Mouse (Mus musculus): ENCODE results near the gene Col16a1. TPM values are rescaled to one million over a fixed set of nuclear protein-coding genes. Genes with fewer than 3 reads are reported as not detected.

Col16a1 gene
- total RNA-seq, 2 experiments from 2014 or later, result 0.52 TPM; not detected in 1

- ATAC-seq (replicated peaks; ENCODE audit: poor library complexity, severe bottlenecking), result no peak
Observed at GRCm38 (mm10) chr4:130041076-130041475, 6.6 kb upstream of the Col16a1 start.

- ATAC-seq (replicated peaks; ENCODE audit: poor library complexity, severe bottlenecking), result no peak
Observed at GRCm38 (mm10) chr4:130044211-130044610, 3.4 kb upstream of the Col16a1 start.

- peak; percentile 83 for ATAC-seq (replicated peaks; ENCODE audit: poor library complexity, severe bottlenecking)
Observed at GRCm38 (mm10) chr4:130045609-130046008, 2.0 kb upstream of the Col16a1 start.

GRCm38 (mm10) chr4:130048203-130048479 is 501 bp downstream of the Col16a1 start:
- ATAC-seq (replicated peaks; ENCODE audit: poor library complexity, severe bottlenecking), result no peak

- peak; percentile 34 for ATAC-seq (replicated peaks; ENCODE audit: poor library complexity, severe bottlenecking)
Observed at GRCm38 (mm10) chr4:130050056-130050824, 2.6 kb downstream of the Col16a1 start.

- ATAC-seq (replicated peaks; ENCODE audit: poor library complexity, severe bottlenecking), result no peak
Observed at GRCm38 (mm10) chr4:130052283-130052682, 4.6 kb downstream of the Col16a1 start.

GRCm38 (mm10) chr4:130053111-130053510 is 5.5 kb downstream of the Col16a1 start:
- ATAC-seq (replicated peaks; ENCODE audit: poor library complexity, severe bottlenecking), result no peak

GRCm38 (mm10) chr4:130054727-130055126 is 7.1 kb downstream of the Col16a1 start:
- ATAC-seq (replicated peaks; ENCODE audit: poor library complexity, severe bottlenecking), result no peak

- ATAC-seq (replicated peaks; ENCODE audit: poor library complexity, severe bottlenecking), result no peak
Observed at GRCm38 (mm10) chr4:130055160-130056010, 7.7 kb downstream of the Col16a1 start.

GRCm38 (mm10) chr4:130056011-130056322 is 8.3 kb downstream of the Col16a1 start:
- no peak for ATAC-seq (replicated peaks; ENCODE audit: poor library complexity, severe bottlenecking)

- no peak for ATAC-seq (replicated peaks; ENCODE audit: poor library complexity, severe bottlenecking)
Observed at GRCm38 (mm10) chr4:130056471-130056870, 8.8 kb downstream of the Col16a1 start.

- ATAC-seq (replicated peaks; ENCODE audit: poor library complexity, severe bottlenecking), result no peak
Observed at GRCm38 (mm10) chr4:130060937-130061336, 13.3 kb downstream of the Col16a1 start.

GRCm38 (mm10) chr4:130063191-130063590 is 15.6 kb downstream of the Col16a1 start:
- ATAC-seq (replicated peaks; ENCODE audit: poor library complexity, severe bottlenecking), result no peak

- peak; percentile 40; the same call in 1 of the 2 replicates for ATAC-seq (replicated peaks; ENCODE audit: poor library complexity, severe bottlenecking)
Observed at GRCm38 (mm10) chr4:130066816-130067215, 19.2 kb downstream of the Col16a1 start.

GRCm38 (mm10) chr4:130070523-130070922 is 22.9 kb downstream of the Col16a1 start:
- ATAC-seq (replicated peaks; ENCODE audit: poor library complexity, severe bottlenecking), result no peak

GRCm38 (mm10) chr4:130071758-130072157 is 24.1 kb downstream of the Col16a1 start:
- peak; percentile 18; the same call in 1 of the 2 replicates for ATAC-seq (replicated peaks; ENCODE audit: poor library complexity, severe bottlenecking)

- ATAC-seq (replicated peaks; ENCODE audit: poor library complexity, severe bottlenecking), result no peak
Observed at GRCm38 (mm10) chr4:130073367-130073766, 25.7 kb downstream of the Col16a1 start.

GRCm38 (mm10) chr4:130074761-130075515 is 27.3 kb downstream of the Col16a1 start:
- peak; percentile 73 for ATAC-seq (replicated peaks; ENCODE audit: poor library complexity, severe bottlenecking)

- ATAC-seq (replicated peaks; ENCODE audit: poor library complexity, severe bottlenecking), result no peak
Observed at GRCm38 (mm10) chr4:130076856-130077255, 29.2 kb downstream of the Col16a1 start.

GRCm38 (mm10) chr4:130078816-130079485 is 31.3 kb downstream of the Col16a1 start:
- ATAC-seq (replicated peaks; ENCODE audit: poor library complexity, severe bottlenecking), result no peak

All from granulocyte monocyte progenitor cell, adult 5-6 weeks (primary cell).